Mouse (Mus musculus): ENCODE measurements at regions not wholly inside any gene's neighbourhood (a gene's known extent, or its start where the extent isn't known, plus 50 kb on each side); places are given as distances from the start of the nearest gene placed in this dataset.

DNA sequence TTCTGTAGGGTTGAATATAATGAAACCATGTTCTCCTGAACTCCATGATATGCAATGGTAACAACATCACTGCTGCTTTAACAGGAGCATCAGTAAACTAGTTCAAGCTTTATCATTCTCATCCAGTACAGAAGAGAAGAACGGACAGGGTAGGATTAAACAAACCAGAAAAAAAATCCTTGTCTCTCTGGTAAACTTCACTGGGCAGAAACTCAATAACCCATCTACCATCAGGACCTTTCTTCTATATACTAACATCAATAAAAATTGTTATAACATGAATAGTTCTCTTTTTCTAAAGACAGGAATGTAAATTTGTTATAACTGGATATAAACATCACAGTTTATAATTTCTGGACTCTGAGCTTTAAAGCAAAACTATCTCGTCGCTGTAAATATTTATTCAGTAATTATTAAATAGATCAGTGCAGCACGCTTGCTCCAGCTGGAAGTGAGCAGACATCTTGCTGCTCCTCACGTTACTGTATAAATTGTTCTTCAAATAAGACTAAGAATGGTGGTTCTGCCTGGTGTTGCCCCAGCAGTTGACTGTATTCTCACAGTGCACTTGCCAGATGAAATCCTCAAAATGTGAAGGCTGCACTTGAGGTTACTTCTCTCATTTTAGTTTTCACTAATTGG lies 104.8 kb upstream of the P2ry1 start:
- no peak overlapping the region for H3K27ac ChIP-seq (ENCODE audit: insufficient read depth, low read length)
- TF ChIP-seq EP300 (IDR thresholded peaks at IDR 0.05; ENCODE audit: insufficient read depth, low read depth, low read length): no peak
- no peak for TF ChIP-seq POLR2A (IDR thresholded peaks at IDR 0.05; ENCODE audit: insufficient read depth, low read length)
- no peak for TF ChIP-seq CTCF (IDR thresholded peaks at IDR 0.05; ENCODE audit: low read depth, low read length)
- H3K9me3 ChIP-seq (replicated peaks; ENCODE audit: control insufficient read depth, insufficient read depth, low read length, poor library complexity, severe bottlenecking): no peaks in the 10 kb centered on the region
- H3K27me3 ChIP-seq (ENCODE audit: control insufficient read depth, insufficient read depth, low read length, poor library complexity, severe bottlenecking): no peaks in the 10 kb centered on the region
- no peak overlapping the region for H3K4me3 ChIP-seq (ENCODE audit: low read depth, low read length)
- H3K9ac ChIP-seq (ENCODE audit: low read depth, poor library complexity, severe bottlenecking): no peak overlapping the region
- H3K4me1 ChIP-seq (ENCODE audit: control insufficient read depth, insufficient read depth, low read length): no peaks in the 10 kb centered on the region
- no peaks in the 10 kb centered on the region for H3K36me3 ChIP-seq (ENCODE audit: control insufficient read depth, insufficient read depth, low read length, poor library complexity, severe bottlenecking)

DNA sequence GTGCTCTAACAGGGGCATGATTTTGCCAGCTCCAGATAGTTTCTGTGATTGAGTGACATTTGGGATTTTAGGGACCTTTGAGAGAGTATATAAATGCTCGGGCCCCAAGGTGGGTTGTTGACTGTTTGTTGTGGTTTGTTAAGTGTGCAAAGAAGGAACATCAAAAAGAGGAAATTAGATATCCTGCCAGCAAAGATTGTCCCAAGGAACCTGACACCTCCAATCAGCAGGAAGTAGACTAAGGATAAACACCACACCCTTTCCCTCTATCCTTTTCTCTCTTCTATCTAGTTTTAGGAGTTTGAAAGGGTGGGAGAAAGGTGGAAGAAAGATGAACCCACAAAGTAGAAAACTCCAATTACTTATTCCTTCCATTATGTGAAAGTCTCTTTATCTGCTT lies 103.9 kb upstream of the P2ry1 start:
- Histone ChIP-seq H3K36me3 (ENCODE audit: control insufficient read depth, insufficient read depth, low read length, poor library complexity, severe bottlenecking) (no peaks in the 10 kb centered on the region), H3K27me3 (ENCODE audit: control insufficient read depth, insufficient read depth, low read length, poor library complexity, severe bottlenecking) (no peaks in the 10 kb centered on the region), H3K4me3 (ENCODE audit: low read depth, low read length) (no peak overlapping the region), H3K4me1 (ENCODE audit: control insufficient read depth, insufficient read depth, low read length) (no peaks in the 10 kb centered on the region), H3K9ac (ENCODE audit: low read depth, poor library complexity, severe bottlenecking) (no peak overlapping the region), H3K9me3 (replicated peaks; ENCODE audit: control insufficient read depth, insufficient read depth, low read length, poor library complexity, severe bottlenecking) (no peaks in the 10 kb centered on the region), H3K27ac (ENCODE audit: insufficient read depth, low read length) (no peak overlapping the region)
- TF ChIP-seq CTCF (IDR thresholded peaks at IDR 0.05; ENCODE audit: low read depth, low read length) (no peak), POLR2A (IDR thresholded peaks at IDR 0.05; ENCODE audit: insufficient read depth, low read length) (no peak), EP300 (IDR thresholded peaks at IDR 0.05; ENCODE audit: insufficient read depth, low read depth, low read length) (no peak)

- no peak for TF ChIP-seq POLR2A (IDR thresholded peaks at IDR 0.05; ENCODE audit: insufficient read depth, low read length)
- no peak for TF ChIP-seq EP300 (IDR thresholded peaks at IDR 0.05; ENCODE audit: insufficient read depth, low read depth, low read length)
- TF ChIP-seq CTCF (IDR thresholded peaks at IDR 0.05; ENCODE audit: low read depth, low read length): no peak
- no peaks in the 10 kb centered on the region for H3K4me1 ChIP-seq (ENCODE audit: control insufficient read depth, insufficient read depth, low read length)
- H3K9ac ChIP-seq (ENCODE audit: low read depth, poor library complexity, severe bottlenecking): no peak overlapping the region
- no peaks in the 10 kb centered on the region for H3K27me3 ChIP-seq (ENCODE audit: control insufficient read depth, insufficient read depth, low read length, poor library complexity, severe bottlenecking)
- no peaks in the 10 kb centered on the region for H3K9me3 ChIP-seq (replicated peaks; ENCODE audit: control insufficient read depth, insufficient read depth, low read length, poor library complexity, severe bottlenecking)
- H3K27ac ChIP-seq (ENCODE audit: insufficient read depth, low read length): no peak overlapping the region
- H3K4me3 ChIP-seq (ENCODE audit: low read depth, low read length): no peak overlapping the region
- no peaks in the 10 kb centered on the region for H3K36me3 ChIP-seq (ENCODE audit: control insufficient read depth, insufficient read depth, low read length, poor library complexity, severe bottlenecking)
Observed at GRCm38 (mm10) chr3:60901571-60901970, 101.0 kb upstream of the P2ry1 start.

GRCm38 (mm10) chr3:60916411-60916810 lies 86.2 kb upstream of the P2ry1 start:
- Histone ChIP-seq H3K27ac (ENCODE audit: insufficient read depth, low read length) (no peak overlapping the region), H3K4me1 (ENCODE audit: control insufficient read depth, insufficient read depth, low read length) (no peaks in the 10 kb centered on the region), H3K36me3 (ENCODE audit: control insufficient read depth, insufficient read depth, low read length, poor library complexity, severe bottlenecking) (no peaks in the 10 kb centered on the region), H3K9me3 (replicated peaks; ENCODE audit: control insufficient read depth, insufficient read depth, low read length, poor library complexity, severe bottlenecking) (no peaks in the 10 kb centered on the region), H3K27me3 (ENCODE audit: control insufficient read depth, insufficient read depth, low read length, poor library complexity, severe bottlenecking) (no peaks in the 10 kb centered on the region), H3K9ac (ENCODE audit: low read depth, poor library complexity, severe bottlenecking) (no peak overlapping the region), H3K4me3 (ENCODE audit: low read depth, low read length) (no peak overlapping the region)
- TF ChIP-seq POLR2A (IDR thresholded peaks at IDR 0.05; ENCODE audit: insufficient read depth, low read length): no peak
- no peak for TF ChIP-seq EP300 (IDR thresholded peaks at IDR 0.05; ENCODE audit: insufficient read depth, low read depth, low read length)
- TF ChIP-seq CTCF (IDR thresholded peaks at IDR 0.05; ENCODE audit: low read depth, low read length): no peak

DNA sequence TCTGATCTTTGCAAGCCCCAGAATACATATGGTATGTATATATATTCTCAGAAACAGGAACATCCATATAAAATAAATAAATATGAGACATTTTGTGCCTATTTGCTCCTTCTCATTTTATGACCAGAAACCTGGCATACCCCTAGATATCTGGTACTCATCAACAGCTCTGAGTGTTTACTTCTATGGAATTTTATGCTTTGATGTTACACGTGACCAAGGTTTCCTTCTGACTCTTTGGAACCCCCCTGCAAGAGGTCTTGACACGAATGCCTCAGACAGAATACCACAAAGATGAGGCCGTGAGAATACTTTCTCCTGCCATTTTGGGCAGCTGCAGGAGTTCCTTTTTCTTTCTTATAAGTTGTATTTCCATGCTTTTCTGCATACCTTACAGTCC lies 85.3 kb upstream of the P2ry1 start:
- Histone ChIP-seq H3K27me3 (ENCODE audit: control insufficient read depth, insufficient read depth, low read length, poor library complexity, severe bottlenecking) (no peaks in the 10 kb centered on the region), H3K27ac (ENCODE audit: insufficient read depth, low read length) (no peak overlapping the region), H3K9ac (ENCODE audit: low read depth, poor library complexity, severe bottlenecking) (no peak overlapping the region), H3K4me1 (ENCODE audit: control insufficient read depth, insufficient read depth, low read length) (no peaks in the 10 kb centered on the region), H3K4me3 (ENCODE audit: low read depth, low read length) (no peak overlapping the region), H3K36me3 (ENCODE audit: control insufficient read depth, insufficient read depth, low read length, poor library complexity, severe bottlenecking) (no peaks in the 10 kb centered on the region), H3K9me3 (replicated peaks; ENCODE audit: control insufficient read depth, insufficient read depth, low read length, poor library complexity, severe bottlenecking) (no peaks in the 10 kb centered on the region)
- TF ChIP-seq EP300 (IDR thresholded peaks at IDR 0.05; ENCODE audit: insufficient read depth, low read depth, low read length) (no peak), CTCF (IDR thresholded peaks at IDR 0.05; ENCODE audit: low read depth, low read length) (no peak), POLR2A (IDR thresholded peaks at IDR 0.05; ENCODE audit: insufficient read depth, low read length) (no peak)

GRCm38 (mm10) chr3:60926024-60926547 lies 76.5 kb upstream of the P2ry1 start:
- Histone ChIP-seq H3K4me3 (ENCODE audit: low read depth, low read length) (no peak overlapping the region), H3K9ac (ENCODE audit: low read depth, poor library complexity, severe bottlenecking) (no peak overlapping the region), H3K27me3 (ENCODE audit: control insufficient read depth, insufficient read depth, low read length, poor library complexity, severe bottlenecking) (no peaks in the 10 kb centered on the region), H3K4me1 (ENCODE audit: control insufficient read depth, insufficient read depth, low read length) (no peaks in the 10 kb centered on the region), H3K36me3 (ENCODE audit: control insufficient read depth, insufficient read depth, low read length, poor library complexity, severe bottlenecking) (no peaks in the 10 kb centered on the region), H3K9me3 (replicated peaks; ENCODE audit: control insufficient read depth, insufficient read depth, low read length, poor library complexity, severe bottlenecking) (no peaks in the 10 kb centered on the region), H3K27ac (ENCODE audit: insufficient read depth, low read length) (no peak overlapping the region)
- TF ChIP-seq POLR2A (IDR thresholded peaks at IDR 0.05; ENCODE audit: insufficient read depth, low read length): no peak
- no peak for TF ChIP-seq CTCF (IDR thresholded peaks at IDR 0.05; ENCODE audit: low read depth, low read length)
- TF ChIP-seq EP300 (IDR thresholded peaks at IDR 0.05; ENCODE audit: insufficient read depth, low read depth, low read length): no peak
